Mouse (Mus musculus) lung, postnatal 36 days (tissue): ENCODE data around the gene Gm6460.
"Not testable (repeated sequence)": the region's sequence is repeated elsewhere in the genome, so short reads cannot be mapped to it uniquely, and the experiment has no call there.

Experiments
- DNase-seq: peaks from one replicate; pipeline ENCODE4 v3.0.0; 2022; ENCODE audit warnings: mixed read lengths

Gene Gm6460

GRCm38 (mm10) chr5:11594613-11595012, at the start of gene Gm6460:
Gm6460 (plus strand) TSS chr5:11594913.
- DNase-seq, result not testable (repeated sequence)
